8 mouse cellular contexts compared by ENCODE assay signal in genomic region chr6:72233950-72234349, GRCm38 (mm10). TPM values are rescaled to one million over a fixed set of nuclear protein-coding genes. Genes with fewer than 3 reads are reported as not detected.
DNase-seq lines count a peak whose midpoint lies in the region; ATAC-seq and TF ChIP-seq lines count a peak whose summit lies in the region.

No protein-coding gene starts in this region.

- no peak for ATAC-seq in limb, embryonic 12.5 days (ENCODE audit: insufficient number of reproducible peaks, insufficient read depth, low FRiP score, low TSS enrichment, low read depth)

- no peak for TF ChIP-seq POLR2A in lung, adult 2 months (IDR thresholded peaks at IDR 0.05; ENCODE audit: borderline replicate concordance, extremely low read depth, low read depth, low read length)
- no peak for TF ChIP-seq POLR2A in olfactory bulb, adult 2 months (IDR thresholded peaks at IDR 0.05; ENCODE audit: insufficient read depth, low read depth, low read length)

- H3K9me3 ChIP-seq in forebrain, embryonic 10.5 days: no peaks in the 10 kb centered on the region
- no peaks in the 10 kb centered on the region for H3K9me3 ChIP-seq in limb, embryonic 12.5 days

- H3K4me3 ChIP-seq in lung, adult 2 months (replicated peaks; ENCODE audit: extremely low read depth, low read depth, low read length): peak overlapping the region; percentile 70
- peak overlapping the region; percentile 78 for H3K4me3 ChIP-seq in forebrain, embryonic 10.5 days
- peak overlapping the region; percentile 76 for H3K4me3 ChIP-seq in limb, embryonic 12.5 days (replicated peaks)
- H3K4me3 ChIP-seq in olfactory bulb, adult 2 months (ENCODE audit: insufficient read depth, low read depth, low read length): peak overlapping the region; percentile 58

- DNase-seq in lung, adult 2 months: no peak
- DNase-seq in lung, postnatal 25 days (ENCODE audit: low spot score): no peak
- no peak for DNase-seq in forebrain, embryonic 10.5 days (ENCODE audit: extremely low spot score, low spot score)
- DNase-seq in adrenal gland, postnatal 14 days: no peak
- no peak for DNase-seq in spleen, postnatal 36 days (ENCODE audit: low spot score in 2 of 2)
- DNase-seq in urinary bladder, postnatal 14 days (ENCODE audit: low spot score): no peak

- 5% methylated on average over 13 of the region's 13 CpGs for whole genome bisulfite sequencing in lung, adult 2 months
- WGBS in forebrain, embryonic 10.5 days: 2% methylated on average over 7 of the region's 13 CpGs
- under 1% methylated on average over 11 of the region's 13 CpGs for WGBS in limb, embryonic 12.5 days
- 2% methylated on average over 13 of the region's 13 CpGs for WGBS in olfactory bulb, adult 2 months

- 0 out of 2 replicates have a peak, but pooled peaks cover 9% of the 10 kb centered on the region for H3K4me1 ChIP-seq in lung, adult 2 months (ENCODE audit: control insufficient read depth, insufficient read depth, low read length)
- H3K4me1 ChIP-seq in forebrain, embryonic 10.5 days: peaks cover 74% of the 10 kb centered on the region
- H3K4me1 ChIP-seq in limb, embryonic 12.5 days (replicated peaks): peaks cover 65% of the 10 kb centered on the region
- peaks cover 17% of the 10 kb centered on the region for H3K4me1 ChIP-seq in olfactory bulb, adult 2 months (ENCODE audit: control insufficient read depth, insufficient read depth, low read length)

- peak overlapping the region; percentile 88 for H3K27ac ChIP-seq in forebrain, embryonic 10.5 days
- H3K27ac ChIP-seq in limb, embryonic 12.5 days: peak overlapping the region; percentile 90
- no peak overlapping the region for H3K27ac ChIP-seq in olfactory bulb, adult 2 months (ENCODE audit: insufficient read depth, low read depth, low read length)

- H3K9ac ChIP-seq in limb, embryonic 12.5 days (replicated peaks): peak overlapping the region; percentile 75

- H3K36me3 ChIP-seq in forebrain, embryonic 10.5 days (replicated peaks): no peaks in the 10 kb centered on the region
- H3K36me3 ChIP-seq in limb, embryonic 12.5 days: no peaks in the 10 kb centered on the region

- peaks cover 99% of the 10 kb centered on the region for H3K27me3 ChIP-seq in forebrain, embryonic 10.5 days (ENCODE audit: poor library complexity, severe bottlenecking)
- peaks cover 14% of the 10 kb centered on the region for H3K27me3 ChIP-seq in limb, embryonic 12.5 days

- H3K4me2 ChIP-seq in limb, embryonic 12.5 days: peak overlapping the region; percentile 93

- TF ChIP-seq CTCF in lung, adult 2 months (IDR thresholded peaks at IDR 0.05; ENCODE audit: insufficient read depth, low read length): no peak
- TF ChIP-seq CTCF in olfactory bulb, adult 2 months (IDR thresholded peaks at IDR 0.05; ENCODE audit: insufficient read depth, low read depth, low read length): no peak

RNA-seq across cellular contexts. Expression of gene Atoh8, which starts 1.4 kb away (rescaled TPM):
- 26.4 and 26.7 TPM in 2 replicates for polyA plus RNA-seq in lung, adult 2 months (2012; rRNA removed)
- polyA plus RNA-seq in forebrain, embryonic 10.5 days (2016; fragmentation: Nextera tagmentation; extraction: Ambion mirVana): 11.2 and 11.5 TPM in 2 replicates
- polyA plus RNA-seq in limb, embryonic 12.5 days (2016; fragmentation: Nextera tagmentation; extraction: Ambion mirVana): 30.7 and 30.8 TPM in 2 replicates
- not detected in 2 replicates for polyA plus RNA-seq in olfactory bulb, adult 2 months (2012; ENCODE audit: insufficient read depth, insufficient read length, low replicate concordance, missing spikeins)
- 5.7 and 5.9 TPM in 2 replicates for total RNA-seq in adrenal gland, postnatal 14 days (2021)

Comparison
In these comparisons a context has a peak if more than half of its experiments do, and no peak if none do; other contexts are left out.
1. RNA of gene Atoh8, which starts 1.4 kb away (polyA plus RNA-seq): 30.7 to 30.8 TPM in limb, embryonic 12.5 days, 26.4 to 26.7 TPM in lung, adult 2 months and 11.2 to 11.5 TPM in forebrain, embryonic 10.5 days; not detected in olfactory bulb, adult 2 months; every median in the first group is over 10 times any median in the second.
2. Peak in every context shown above with its lines, with median percentiles within 50 percentile points of each other: H3K4me3 ChIP-seq.